9 mouse cellular contexts compared by ENCODE assay signal in the genomic region with DNA sequence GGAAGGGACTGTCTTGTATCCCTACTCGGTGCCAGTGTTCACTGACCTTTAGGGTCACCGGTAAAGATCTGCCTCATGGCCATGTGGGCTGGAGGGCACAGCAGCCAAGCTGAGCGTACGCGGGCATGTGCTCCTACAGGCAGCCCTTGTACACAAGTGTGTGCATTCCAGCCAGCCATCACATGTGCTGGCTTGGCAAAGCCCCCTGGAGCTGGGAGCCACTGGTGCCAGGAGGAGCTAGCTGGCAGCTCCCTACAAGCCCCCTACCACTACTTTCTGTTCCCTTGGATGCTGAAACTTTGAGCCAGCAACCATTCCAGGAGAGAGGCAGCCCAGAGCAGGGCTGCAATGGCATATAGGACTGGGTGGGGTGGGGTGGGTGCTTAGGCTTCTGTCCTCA. TPM values are rescaled to one million over a fixed set of nuclear protein-coding genes. Genes with fewer than 3 reads are reported as not detected.
DNase-seq lines count a peak whose midpoint lies in the region; ATAC-seq lines count a peak whose summit lies in the region.
"Had no signal": no experiment of that assay in that cellular context is flagged by ENCODE, and none has a peak within 500 bp of the region (broad histone marks: within the 10 kb centered on the region; RNA-seq: fewer than 3 reads in every experiment).

No protein-coding gene starts in this region.

- no peak for DNase-seq in heart, postnatal 25 days (ENCODE audit: low spot score)
- peak; percentile 36 for DNase-seq in testis, postnatal 10 days (ENCODE audit: low spot score)
- no peak for DNase-seq in testis, postnatal 14 days (ENCODE audit: low spot score)
- no peak for DNase-seq in lung, postnatal 10 days
- no peak for DNase-seq in frontal cortex, postnatal 25 days (ENCODE audit: low spot score in 2 of 2)

- H3K27me3 ChIP-seq in heart, embryonic 13.5 days (replicated peaks) = no peaks in the 10 kb centered on the region
- H3K27me3 ChIP-seq in limb, embryonic 13.5 days = no peaks in the 10 kb centered on the region

- H3K9me3 ChIP-seq in heart, embryonic 13.5 days = no peaks in the 10 kb centered on the region
- H3K9me3 ChIP-seq in limb, embryonic 13.5 days = no peaks in the 10 kb centered on the region

- H3K27ac ChIP-seq in heart, embryonic 13.5 days (replicated peaks) = no peak overlapping the region
- no peak overlapping the region; the same call in 1 of the 2 replicates for H3K27ac ChIP-seq in limb, embryonic 13.5 days

- H3K36me3 ChIP-seq in heart, embryonic 13.5 days = no peaks in the 10 kb centered on the region
- H3K36me3 ChIP-seq in limb, embryonic 13.5 days = no peaks in the 10 kb centered on the region

- no peak overlapping the region for H3K4me3 ChIP-seq in heart, embryonic 13.5 days
- H3K4me3 ChIP-seq in limb, embryonic 13.5 days = no peak overlapping the region
- H3K4me3 ChIP-seq: myocyte had no signal

- peaks cover 55% of the 10 kb centered on the region for H3K4me1 ChIP-seq in heart, embryonic 13.5 days
- peaks cover 55% of the 10 kb centered on the region for H3K4me1 ChIP-seq in limb, embryonic 13.5 days

- no peak for ATAC-seq in heart, embryonic 13.5 days (ENCODE audit: extremely low read depth, insufficient number of reproducible peaks, low FRiP score, low TSS enrichment)
- no peak for ATAC-seq in limb, embryonic 13.5 days (ENCODE audit: low FRiP score, low read depth)
- no peak for ATAC-seq in activated CD4-positive, CD25-positive, alpha-beta regulatory T cell, adult 4 months

- 85% methylated on average over 5 of the region's 5 CpGs for WGBS in heart, embryonic 13.5 days
- WGBS in limb, embryonic 13.5 days = 89% methylated on average over 5 of the region's 5 CpGs

- H3K9ac ChIP-seq in heart, embryonic 13.5 days = peak overlapping the region; percentile 41; the same call in 1 of the 2 replicates
- H3K9ac ChIP-seq in limb, embryonic 13.5 days = peak overlapping the region; percentile 25; the same call in 1 of the 2 replicates

- no peak overlapping the region for H3K4me2 ChIP-seq in heart, embryonic 13.5 days
- no peak overlapping the region for H3K4me2 ChIP-seq in limb, embryonic 13.5 days (replicated peaks)

- intact Hi-C loops in heart, postnatal 25 days (cut with DNase I) = no loop called here

RNA-seq across cellular contexts. Expression of a gene that starts 20.1 kb away (rescaled TPM):
- 929 and 934 TPM in 2 replicates for polyA plus RNA-seq in heart, embryonic 13.5 days (2015; fragmentation: Nextera tagmentation; extraction: Ambion mirVana)
- 100 to 1,000 TPM; 231 to 265 TPM for total RNA-seq in heart, postnatal 25 days (2021)
- polyA plus RNA-seq in limb, embryonic 13.5 days (2015; fragmentation: Nextera tagmentation; extraction: Ambion mirVana) = 2,828 and 3,051 TPM in 2 replicates
- 1,000 to 10,000 TPM; 2,967 to 3,416 TPM for polyA plus RNA-seq in activated CD4-positive, CD25-positive, alpha-beta regulatory T cell, adult 4 months (2017; shearing (Covaris generic))
